ENCODE assay signal across 26 mouse cellular contexts in the genomic region with DNA sequence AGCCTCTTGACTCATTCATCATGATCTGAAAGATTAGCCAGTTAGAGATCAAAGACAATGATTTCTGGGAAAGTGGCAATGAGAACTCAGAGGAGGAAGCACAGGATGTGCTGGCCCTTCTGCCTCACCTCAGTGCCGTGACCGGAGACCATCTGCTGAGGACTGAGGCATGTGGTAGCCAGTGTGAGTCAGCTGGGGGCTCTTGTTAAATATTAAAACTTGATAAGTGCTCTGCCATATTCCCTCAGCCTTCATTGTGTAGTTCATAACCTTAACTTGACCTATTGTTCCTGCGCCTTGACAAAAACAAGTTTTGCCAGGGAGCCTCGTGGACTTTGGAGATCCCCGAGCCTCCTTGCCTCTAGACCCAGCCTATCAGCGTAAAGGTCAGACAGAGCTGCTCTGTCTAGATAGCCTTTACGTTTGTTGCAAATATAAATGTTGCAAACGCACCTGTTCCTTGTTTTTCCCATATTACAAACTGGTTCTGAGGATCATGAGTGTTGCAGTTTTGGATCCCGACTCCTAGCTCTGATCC. TPM values are rescaled to one million over a fixed set of nuclear protein-coding genes. Genes with fewer than 3 reads are reported as not detected.
DNase-seq lines count a peak whose midpoint lies in the region; ATAC-seq and TF ChIP-seq lines count a peak whose summit lies in the region.
"Had no signal": no experiment of that assay in that cellular context is flagged by ENCODE, and none has a peak within 500 bp of the region (broad histone marks: within the 10 kb centered on the region; RNA-seq: fewer than 3 reads in every experiment).

No protein-coding gene starts in this region.

- no peak overlapping the region for H3K9ac ChIP-seq in intestine, embryonic 16.5 days (ENCODE audit: low read depth, low read length)
- no peak overlapping the region for H3K9ac ChIP-seq in kidney, postnatal 0 days (ENCODE audit: low read depth, low read length)
- H3K9ac ChIP-seq in stomach, postnatal 0 days (ENCODE audit: low read length) = no peak overlapping the region
- H3K9ac ChIP-seq: forebrain, postnatal 0 days; heart, embryonic 15.5 days; hindbrain, embryonic 13.5 days; neural tube, embryonic 15.5 days had no signal

- peak overlapping the region; percentile 51 for H3K27ac ChIP-seq in kidney, adult 2 months (ENCODE audit: insufficient read depth, low read depth, low read length)
- H3K27ac ChIP-seq in intestine, embryonic 16.5 days (ENCODE audit: low read length) = no peak overlapping the region
- no peak overlapping the region for H3K27ac ChIP-seq in kidney, postnatal 0 days
- H3K27ac ChIP-seq in stomach, postnatal 0 days (replicated peaks) = no peak overlapping the region
- H3K27ac ChIP-seq: embryonic facial prominence, embryonic 10.5 days; heart, embryonic 15.5 days; hindbrain, embryonic 13.5 days; layer of hippocampus, adult 2 months; limb, embryonic 10.5 days; midbrain, embryonic 10.5 days; neural tube, embryonic 15.5 days had no signal

- H3K9me3 ChIP-seq in intestine, embryonic 16.5 days (ENCODE audit: control insufficient read depth, low read length) = no peaks in the 10 kb centered on the region
- H3K9me3 ChIP-seq in kidney, postnatal 0 days (replicated peaks; ENCODE audit: low read length) = no peaks in the 10 kb centered on the region
- no peaks in the 10 kb centered on the region for H3K9me3 ChIP-seq in stomach, postnatal 0 days (ENCODE audit: control insufficient read depth, low read length)
- H3K9me3 ChIP-seq: embryonic facial prominence, embryonic 10.5 days; heart, embryonic 15.5 days; hindbrain, embryonic 13.5 days; limb, embryonic 10.5 days; midbrain, embryonic 10.5 days; neural tube, embryonic 15.5 days had no signal

- no peak overlapping the region for H3K4me3 ChIP-seq in kidney, adult 2 months (ENCODE audit: insufficient read depth, low read depth, low read length)
- no peak overlapping the region for H3K4me3 ChIP-seq in intestine, embryonic 16.5 days (ENCODE audit: low read length)
- no peak overlapping the region for H3K4me3 ChIP-seq in kidney, postnatal 0 days (replicated peaks; ENCODE audit: low read depth, low read length)
- H3K4me3 ChIP-seq in stomach, postnatal 0 days (ENCODE audit: low read depth, low read length) = no peak overlapping the region
- H3K4me3 ChIP-seq: embryonic facial prominence, embryonic 10.5 days; heart, embryonic 15.5 days; hindbrain, embryonic 13.5 days; layer of hippocampus, adult 2 months; limb, embryonic 10.5 days; midbrain, embryonic 10.5 days; neural tube, embryonic 15.5 days had no signal

- peak; percentile 83 for DNase-seq in kidney, adult 2 months
- DNase-seq in kidney, postnatal 10 days = no peak
- no peak for DNase-seq in kidney, postnatal 0 days (ENCODE audit: low spot score)
- no peak for DNase-seq in stomach, postnatal 0 days (ENCODE audit: low spot score)
- no peak for DNase-seq in cerebellum, postnatal 36 days
- DNase-seq in right cerebral cortex, adult 18-20 months = no peak
- DNase-seq: adrenal gland, postnatal 25 days; cerebellum, adult 8-10 months; forebrain, postnatal 0 days; gastrocnemius, postnatal 25 days; heart, postnatal 36 days; liver; thymus, postnatal 36 days had no signal

- no peak overlapping the region for H3K4me2 ChIP-seq in intestine, embryonic 16.5 days (ENCODE audit: low read depth, low read length)
- no peak overlapping the region for H3K4me2 ChIP-seq in kidney, postnatal 0 days (ENCODE audit: low read length)
- no peak overlapping the region for H3K4me2 ChIP-seq in stomach, postnatal 0 days (replicated peaks; ENCODE audit: low read depth)
- H3K4me2 ChIP-seq: heart, embryonic 15.5 days; hindbrain, embryonic 13.5 days; neural tube, embryonic 15.5 days had no signal

- no peaks in the 10 kb centered on the region for H3K36me3 ChIP-seq in kidney, adult 2 months (ENCODE audit: control insufficient read depth, insufficient read depth, low read length)
- H3K36me3 ChIP-seq in intestine, embryonic 16.5 days (ENCODE audit: control insufficient read depth, insufficient read depth, low read length) = no peaks in the 10 kb centered on the region
- no peaks in the 10 kb centered on the region for H3K36me3 ChIP-seq in kidney, postnatal 0 days (ENCODE audit: insufficient read depth, low read length)
- no peaks in the 10 kb centered on the region for H3K36me3 ChIP-seq in stomach, postnatal 0 days (ENCODE audit: control insufficient read depth, insufficient read depth, low read length)
- H3K36me3 ChIP-seq: embryonic facial prominence, embryonic 10.5 days; heart, embryonic 15.5 days; hindbrain, embryonic 13.5 days; limb, embryonic 10.5 days; midbrain, embryonic 10.5 days; neural tube, embryonic 15.5 days had no signal

- H3K27me3 ChIP-seq in kidney, adult 2 months (replicated peaks; ENCODE audit: control insufficient read depth, insufficient read depth, low read length) = no peaks in the 10 kb centered on the region
- H3K27me3 ChIP-seq in intestine, embryonic 16.5 days (replicated peaks; ENCODE audit: control insufficient read depth, insufficient read depth, low read length) = no peaks in the 10 kb centered on the region
- no peaks in the 10 kb centered on the region for H3K27me3 ChIP-seq in kidney, postnatal 0 days (ENCODE audit: insufficient read depth, low read length)
- no peaks in the 10 kb centered on the region for H3K27me3 ChIP-seq in stomach, postnatal 0 days (ENCODE audit: control insufficient read depth, insufficient read depth, low read length)
- H3K27me3 ChIP-seq: heart, embryonic 15.5 days; hindbrain, embryonic 13.5 days; neural tube, embryonic 15.5 days had no signal

- WGBS in kidney, adult 2 months = 43% methylated on average over 9 of the region's 9 CpGs
- 68% methylated on average over 9 of the region's 9 CpGs for WGBS in intestine, embryonic 16.5 days
- 67% methylated on average over 9 of the region's 9 CpGs for WGBS in kidney, postnatal 0 days
- WGBS in stomach, postnatal 0 days = 58% methylated on average over 9 of the region's 9 CpGs

- ATAC-seq in intestine, embryonic 16.5 days = peak; percentile 80
- peak; percentile 92 for ATAC-seq in kidney, postnatal 0 days (replicated peaks; ENCODE audit: low FRiP score, low read depth)
- peak; percentile 76 for ATAC-seq in stomach, postnatal 0 days (ENCODE audit: low FRiP score, low TSS enrichment)
- ATAC-seq: forebrain, postnatal 0 days; lung, postnatal 0 days had no signal

- TF ChIP-seq EP300 in stomach, postnatal 0 days (optimal IDR thresholded peaks at IDR 0.05) = no peak

- no peak for TF ChIP-seq CTCF in kidney, adult 2 months (conservative IDR thresholded peaks at IDR 0.05; ENCODE audit: insufficient read depth, insufficient read length, low read depth, low read length)
- TF ChIP-seq CTCF in kidney, postnatal 0 days (IDR thresholded peaks at IDR 0.05; ENCODE audit: low read depth) = no peak
- TF ChIP-seq CTCF in stomach, postnatal 0 days (IDR thresholded peaks at IDR 0.05; ENCODE audit: low read depth) = no peak

- H3K4me1 ChIP-seq in kidney, adult 2 months (ENCODE audit: control insufficient read depth, insufficient read depth, low read length) = peaks cover 4% of the 10 kb centered on the region; the same call in 1 of the 2 replicates
- no peaks in the 10 kb centered on the region for H3K4me1 ChIP-seq in intestine, embryonic 16.5 days (ENCODE audit: control insufficient read depth, insufficient read depth, low read length)
- H3K4me1 ChIP-seq in kidney, postnatal 0 days (replicated peaks; ENCODE audit: insufficient read depth, low read length) = no peaks in the 10 kb centered on the region
- H3K4me1 ChIP-seq in stomach, postnatal 0 days (replicated peaks; ENCODE audit: control insufficient read depth, insufficient read depth) = no peaks in the 10 kb centered on the region
- H3K4me1 ChIP-seq: embryonic facial prominence, embryonic 10.5 days; heart, embryonic 15.5 days; hindbrain, embryonic 13.5 days; limb, embryonic 10.5 days; midbrain, embryonic 10.5 days; neural tube, embryonic 15.5 days had no signal

- no peak for TF ChIP-seq POLR2A in kidney, adult 2 months (IDR thresholded peaks at IDR 0.05; ENCODE audit: low read depth, low read length)

RNA-seq across cellular contexts. Expression of gene Mmp7, which starts 9.7 kb away (rescaled TPM):
- not detected in 2 replicates for polyA plus RNA-seq in kidney, adult 2 months (2012; rRNA removed)
- polyA plus RNA-seq in intestine, embryonic 16.5 days (2015; fragmentation: Nextera tagmentation; extraction: Ambion mirVana) = 1.3 and 1.9 TPM in 2 replicates
- polyA plus RNA-seq in kidney, postnatal 0 days (2015; fragmentation: Nextera tagmentation; extraction: Ambion mirVana) = 0.32 TPM in 1 of 2 replicates, not detected in the other
- polyA plus RNA-seq in stomach, postnatal 0 days (2015; fragmentation: Nextera tagmentation; extraction: Ambion mirVana) = 0.27 and 0.36 TPM in 2 replicates
- polyA plus RNA-seq: brain, embryonic 14.5 days; embryonic facial prominence, embryonic 10.5 days; forebrain, postnatal 0 days; heart, embryonic 15.5 days; hindbrain, embryonic 13.5 days; limb, embryonic 10.5 days; liver, embryonic 16.5 days; lung, postnatal 0 days; midbrain, embryonic 10.5 days; midbrain, postnatal 0 days; neural tube, embryonic 15.5 days; testis, adult 2 months had no signal

RNA-seq across cellular contexts. Expression of gene Mmp20, which starts 54.1 kb away (rescaled TPM):
- not detected in 2 replicates for polyA plus RNA-seq in kidney, adult 2 months (2012; rRNA removed)
- polyA plus RNA-seq in intestine, embryonic 16.5 days (2015; fragmentation: Nextera tagmentation; extraction: Ambion mirVana) = 0.22 and 0.24 TPM in 2 replicates
- polyA plus RNA-seq in kidney, postnatal 0 days (2015; fragmentation: Nextera tagmentation; extraction: Ambion mirVana) = 0.13 and 0.20 TPM in 2 replicates
- polyA plus RNA-seq in stomach, postnatal 0 days (2015; fragmentation: Nextera tagmentation; extraction: Ambion mirVana) = not detected in 2 replicates
- polyA plus RNA-seq: brain, embryonic 14.5 days; embryonic facial prominence, embryonic 10.5 days; forebrain, postnatal 0 days; heart, embryonic 15.5 days; hindbrain, embryonic 13.5 days; limb, embryonic 10.5 days; liver, embryonic 16.5 days; lung, postnatal 0 days; midbrain, embryonic 10.5 days; midbrain, postnatal 0 days; neural tube, embryonic 15.5 days; testis, adult 2 months had no signal
